Mouse (Mus musculus): Measurements from ENCODE around the gene Prickle2.
A peak's percentile ranks its signal among the peaks of the same experiment; 100 is the strongest.

Gene Prickle2

GRCm38 (mm10) chr6:92432146-92432545, 273.8 kb downstream of the Prickle2 start:
- DNase-seq: no peak

- no peak for DNase-seq
Observed at GRCm38 (mm10) chr6:92427406-92428171, 278.4 kb downstream of the Prickle2 start.

- DNase-seq: no peak
Observed at GRCm38 (mm10) chr6:92425901-92426300, 280.1 kb downstream of the Prickle2 start.

GRCm38 (mm10) chr6:92425476-92425875, 280.5 kb downstream of the Prickle2 start:
- no peak for DNase-seq

GRCm38 (mm10) chr6:92424991-92425390, 281.0 kb downstream of the Prickle2 start:
- DNase-seq: no peak

- no peak for DNase-seq
Observed at GRCm38 (mm10) chr6:92422286-92422685, 283.7 kb downstream of the Prickle2 start.

- DNase-seq: no peak
Observed at GRCm38 (mm10) chr6:92420106-92420505, 285.8 kb downstream of the Prickle2 start.

- no peak for DNase-seq
Observed at GRCm38 (mm10) chr6:92415405-92415755, 290.6 kb downstream of the Prickle2 start.

GRCm38 (mm10) chr6:92414478-92415404, 291.2 kb downstream of the Prickle2 start:
- no peak for DNase-seq

GRCm38 (mm10) chr6:92413982-92414381, 292.0 kb downstream of the Prickle2 start:
- DNase-seq: no peak

GRCm38 (mm10) chr6:92409788-92410187, 296.2 kb downstream of the Prickle2 start:
- no peak for DNase-seq

GRCm38 (mm10) chr6:92407259-92407658, 298.7 kb downstream of the Prickle2 start:
- no peak for DNase-seq

GRCm38 (mm10) chr6:92405571-92405970, 300.4 kb downstream of the Prickle2 start:
- DNase-seq: no peak

GRCm38 (mm10) chr6:92397876-92398275, 308.1 kb downstream of the Prickle2 start:
- peak; percentile 48 for DNase-seq

- DNase-seq: no peak
Observed at GRCm38 (mm10) chr6:92395556-92395955, 310.4 kb downstream of the Prickle2 start.

- no peak for DNase-seq
Observed at GRCm38 (mm10) chr6:92395143-92395542, 310.8 kb downstream of the Prickle2 start.

- DNase-seq: peak; percentile 51
Observed at GRCm38 (mm10) chr6:92394628-92395027, 311.3 kb downstream of the Prickle2 start.

GRCm38 (mm10) chr6:92390321-92390720, 315.6 kb downstream of the Prickle2 start:
- peak; percentile 51 for DNase-seq

- no peak for DNase-seq
Observed at GRCm38 (mm10) chr6:92388681-92389080, 317.3 kb downstream of the Prickle2 start.

GRCm38 (mm10) chr6:92383196-92383782, 322.7 kb downstream of the Prickle2 start:
- no peak for DNase-seq

GRCm38 (mm10) chr6:92381085-92381484, 324.9 kb downstream of the Prickle2 start:
- DNase-seq: no peak

- DNase-seq: no peak
Observed at GRCm38 (mm10) chr6:92374826-92375225, 331.1 kb downstream of the Prickle2 start.

GRCm38 (mm10) chr6:92370896-92371295, 335.1 kb downstream of the Prickle2 start:
- no peak for DNase-seq
